Mouse (Mus musculus): ENCODE measurements around the gene Vmn2r80. TPM values are rescaled to one million over a fixed set of nuclear protein-coding genes. Genes with fewer than 3 reads are reported as not detected.

The Vmn2r80 gene
- polyA plus RNA-seq, 1 experiment from 2014 or later: not detected

- no peaks in the 10 kb centered on the region for H3K36me3 ChIP-seq
- H3K27me3 ChIP-seq (replicated peaks): no peaks in the 10 kb centered on the region
- no peak for ATAC-seq (ENCODE audit: extremely low read depth, insufficient number of reproducible peaks, low FRiP score, low TSS enrichment)
- no peaks in the 10 kb centered on the region for H3K9me3 ChIP-seq
- H3K4me1 ChIP-seq: no peaks in the 10 kb centered on the region
- H3K27ac ChIP-seq (replicated peaks): no peak overlapping the region
- H3K4me3 ChIP-seq: no peak overlapping the region
- 56% methylated on average over 7 of the region's 7 CpGs for WGBS
- H3K9ac ChIP-seq: no peak overlapping the region
- no peak overlapping the region for H3K4me2 ChIP-seq
These were observed 73.6 kb downstream of the Vmn2r80 start for GRCm38 (mm10) chr10:79222214-79222613.

Other genes starting within 250 kb of the Vmn2r80 start
- gene Olfr1354, start 235.6 kb upstream of the Vmn2r80 start, polyA plus RNA-seq (2015; fragmentation: Nextera tagmentation; extraction: Ambion mirVana): not detected in 2 replicates
- gene Olfr8, start 198.1 kb upstream of the Vmn2r80 start, polyA plus RNA-seq (2015; fragmentation: Nextera tagmentation; extraction: Ambion mirVana): not detected in 2 replicates
- gene Olfr1353, start 185.5 kb upstream of the Vmn2r80 start, polyA plus RNA-seq (2015; fragmentation: Nextera tagmentation; extraction: Ambion mirVana): not detected in 2 replicates
- gene Olfr1352, start 167.7 kb upstream of the Vmn2r80 start, polyA plus RNA-seq (2015; fragmentation: Nextera tagmentation; extraction: Ambion mirVana): not detected in 2 replicates
- gene Olfr1351, start 136.3 kb upstream of the Vmn2r80 start, polyA plus RNA-seq (2015; fragmentation: Nextera tagmentation; extraction: Ambion mirVana): not detected in 2 replicates
- 0.23 TPM in 1 of 2 replicates, not detected in the other for gene Olfr57, start 120.0 kb upstream of the Vmn2r80 start, polyA plus RNA-seq (2015; fragmentation: Nextera tagmentation; extraction: Ambion mirVana)
- 16.4 and 16.7 TPM in 2 replicates for gene 2610008E11Rik, start 51.2 kb upstream of the Vmn2r80 start, polyA plus RNA-seq (2015; fragmentation: Nextera tagmentation; extraction: Ambion mirVana)
- gene Vmn2r81, start 98.9 kb downstream of the Vmn2r80 start, polyA plus RNA-seq (2015; fragmentation: Nextera tagmentation; extraction: Ambion mirVana): not detected in 2 replicates
- gene Vmn2r82, start 207.8 kb downstream of the Vmn2r80 start, polyA plus RNA-seq (2015; fragmentation: Nextera tagmentation; extraction: Ambion mirVana): not detected in 2 replicates

All from heart, embryonic 13.5 days (tissue).